Mouse (Mus musculus): ENCODE results near the gene Elp6. TPM values are rescaled to one million over a fixed set of nuclear protein-coding genes. Genes with fewer than 3 reads are reported as not detected.

Gene Elp6
- 5.1 and 5.9 TPM in 2 replicates for polyA plus RNA-seq (2012; rRNA removed)

GRCm38 (mm10) chr9:110304969-110305651 lies at the start of gene Elp6:
Gene Elp6 (plus strand): TSS chr9:110305173.

DNA sequence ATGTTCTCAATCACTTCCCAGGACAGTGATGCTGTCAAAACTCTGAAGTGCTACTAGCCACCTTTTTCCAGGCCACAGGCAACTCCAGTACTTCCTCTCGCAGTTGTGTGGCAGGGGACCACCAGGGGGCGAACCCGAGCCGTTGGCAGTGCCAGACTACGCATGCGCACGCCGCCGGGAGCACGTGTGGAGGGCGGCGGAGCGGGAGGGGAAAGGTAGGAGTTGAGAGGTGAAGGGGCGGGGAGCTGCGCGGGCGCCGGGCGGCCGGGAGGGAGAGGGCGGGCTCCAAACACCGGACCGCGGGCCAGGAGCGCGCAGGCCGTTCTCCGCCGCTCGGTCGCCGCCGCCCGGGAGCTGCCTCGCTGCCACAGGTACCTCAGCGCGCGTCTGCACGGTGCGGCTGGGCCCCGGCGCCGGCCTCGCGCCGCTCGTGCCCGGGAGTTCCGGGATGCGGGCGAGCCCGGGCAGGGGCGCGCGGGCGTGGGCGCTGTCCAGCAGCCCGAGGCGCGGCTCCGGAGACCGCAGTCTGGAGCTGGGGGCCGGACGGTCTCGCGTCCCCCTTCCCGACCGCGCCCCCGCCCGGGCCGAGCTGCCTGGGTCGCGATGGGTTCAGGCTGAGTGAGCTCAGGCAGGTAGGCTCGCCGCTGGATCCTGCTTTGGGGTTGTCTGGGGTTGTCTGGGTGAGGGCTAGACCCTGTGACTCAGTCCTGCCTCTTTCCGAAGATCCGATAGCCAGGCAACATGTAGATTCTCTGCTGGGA lies 28.3 kb downstream of the Elp6 start, which contains the start of gene Scap:
Gene Scap, plus strand, starts transcription at position 154 of the 761 bp plus-strand sequence.

Other genes starting within 250 kb of the Elp6 start
- gene Smarcc1, start 187.5 kb upstream of the Elp6 start, polyA plus RNA-seq (2012; rRNA removed): 7.1 and 8.4 TPM in 2 replicates
- 19.8 and 23.6 TPM in 2 replicates for gene Dhx30, start 187.3 kb upstream of the Elp6 start, polyA plus RNA-seq (2012; rRNA removed)
- gene Cspg5, start 61.4 kb upstream of the Elp6 start, polyA plus RNA-seq (2012; rRNA removed): 0.14 and 0.15 TPM in 2 replicates
- 23.9 and 26.3 TPM in 2 replicates for gene Scap, start 28.1 kb downstream of the Elp6 start, polyA plus RNA-seq (2012; rRNA removed)
- 2.6 and 3.1 TPM in 2 replicates for gene Ptpn23, start 103.0 kb downstream of the Elp6 start, polyA plus RNA-seq (2012; rRNA removed)
- gene Ngp, start 114.6 kb downstream of the Elp6 start, polyA plus RNA-seq (2012; rRNA removed): 689 and 935 TPM in 2 replicates
- 3.3 and 4.0 TPM in 2 replicates for gene Klhl18, start 171.5 kb downstream of the Elp6 start, polyA plus RNA-seq (2012; rRNA removed)
- 0.16 and 0.20 TPM in 2 replicates for gene Kif9, start 171.8 kb downstream of the Elp6 start, polyA plus RNA-seq (2012; rRNA removed)
- gene Setd2, start 227.4 kb downstream of the Elp6 start, polyA plus RNA-seq (2012; rRNA removed): 20.0 and 26.1 TPM in 2 replicates

Data from liver, embryonic 18 days (tissue).